23 mouse cellular contexts compared by ENCODE assay signal in genomic region chr5:131074295-131074694, GRCm38 (mm10).
DNase-seq lines count a peak whose midpoint lies in the region; ATAC-seq and TF ChIP-seq lines count a peak whose summit lies in the region.
"Had no signal": no experiment of that assay in that cellular context is flagged by ENCODE, and none has a peak within 500 bp of the region (broad histone marks: within the 10 kb centered on the region; RNA-seq: fewer than 3 reads in every experiment).

No protein-coding gene starts in this region.

- ATAC-seq in forebrain, embryonic 16.5 days: peak; percentile 58
- ATAC-seq in forebrain, embryonic 11.5 days (replicated peaks; ENCODE audit: low FRiP score): no peak
- peak; percentile 73 for ATAC-seq in forebrain, postnatal 0 days
- ATAC-seq in forebrain, embryonic 12.5 days (ENCODE audit: low FRiP score): no peak
- ATAC-seq: activated CD4-positive, CD25-positive, alpha-beta regulatory T cell, adult 4 months; CD4-positive, CD25-positive, alpha-beta regulatory T cell, adult 4 months; Patski had no signal

- no peak for TF ChIP-seq CTCF in forebrain, postnatal 0 days (IDR thresholded peaks at IDR 0.05; ENCODE audit: low read depth)
- no peak for TF ChIP-seq CTCF in layer of hippocampus, adult 2 months (conservative IDR thresholded peaks at IDR 0.05)
- TF ChIP-seq CTCF in brain, embryonic 14.5 days (IDR thresholded peaks at IDR 0.05; ENCODE audit: borderline replicate concordance, extremely low read depth, insufficient read depth, insufficient read length): no peak
- TF ChIP-seq CTCF in thymus, adult 2 months (IDR thresholded peaks at IDR 0.05; ENCODE audit: borderline replicate concordance, control insufficient read depth, extremely low read depth, insufficient read depth, low read length, poor library complexity): no peak

- H3K4me2 ChIP-seq in forebrain, embryonic 16.5 days (ENCODE audit: low read length): no peak overlapping the region
- no peak overlapping the region for H3K4me2 ChIP-seq in forebrain, embryonic 11.5 days (ENCODE audit: low read depth, low read length, severe bottlenecking)
- no peak overlapping the region for H3K4me2 ChIP-seq in forebrain, postnatal 0 days (ENCODE audit: low read depth)
- no peak overlapping the region for H3K4me2 ChIP-seq in forebrain, embryonic 12.5 days

- no peak overlapping the region for H3K9ac ChIP-seq in forebrain, embryonic 16.5 days (replicated peaks; ENCODE audit: low read depth, low read length)
- no peak overlapping the region for H3K9ac ChIP-seq in forebrain, embryonic 11.5 days (ENCODE audit: low read length)
- H3K9ac ChIP-seq in forebrain, postnatal 0 days: no peak overlapping the region
- no peak overlapping the region for H3K9ac ChIP-seq in forebrain, embryonic 12.5 days

- no peaks in the 10 kb centered on the region for H3K9me3 ChIP-seq in forebrain, embryonic 16.5 days (ENCODE audit: control insufficient read depth, low read length)
- no peaks in the 10 kb centered on the region for H3K9me3 ChIP-seq in forebrain, embryonic 11.5 days (ENCODE audit: control insufficient read depth, low read length)
- H3K9me3 ChIP-seq in forebrain, postnatal 0 days (ENCODE audit: low read length): no peaks in the 10 kb centered on the region
- 0 out of 2 replicates have a peak, but pooled peaks cover 5% of the 10 kb centered on the region for H3K9me3 ChIP-seq in forebrain, embryonic 12.5 days

- no peak for TF ChIP-seq POLR2A in brain, embryonic 14.5 days (IDR thresholded peaks at IDR 0.05; ENCODE audit: borderline replicate concordance, extremely low read depth, insufficient read depth, insufficient read length, poor library complexity, severe bottlenecking)
- no peak for TF ChIP-seq POLR2A in thymus, adult 2 months (IDR thresholded peaks at IDR 0.05; ENCODE audit: control insufficient read depth, extremely low read depth, insufficient read depth, low read length, poor library complexity)

- DNase-seq in forebrain, embryonic 11.5 days (ENCODE audit: low spot score): no peak
- DNase-seq in forebrain, postnatal 0 days: no peak
- DNase-seq in layer of hippocampus, adult 2 months (ENCODE audit: low spot score in 2 of 2): no peak
- no peak for DNase-seq in layer of hippocampus, postnatal 14 days (ENCODE audit: low spot score in 2 of 2)
- DNase-seq in brain, embryonic 14.5 days (ENCODE audit: low read depth): peak; percentile 19
- DNase-seq in thymus, adult 2 months: no peak
- DNase-seq: adrenal gland, adult 2 months; adrenal gland, adult 8-10 months; adrenal gland, postnatal 10 days; adrenal gland, postnatal 14 days; adrenal gland, postnatal 25 days; adrenal gland, postnatal 36 days; B cell, adult 2 months; cerebellum, adult 11 months; cerebellum, adult 11-12 months; cerebellum, adult 18-20 months had no signal

- no peak overlapping the region for H3K27ac ChIP-seq in forebrain, embryonic 16.5 days (ENCODE audit: low read length)
- H3K27ac ChIP-seq in forebrain, embryonic 11.5 days (ENCODE audit: low read depth, low read length): no peak overlapping the region
- H3K27ac ChIP-seq in forebrain, postnatal 0 days (ENCODE audit: low read depth, low read length): no peak overlapping the region
- H3K27ac ChIP-seq in forebrain, embryonic 12.5 days: no peak overlapping the region
- peak overlapping the region; percentile 24; the same call in 1 of the 2 replicates for H3K27ac ChIP-seq in layer of hippocampus, adult 2 months
- H3K27ac ChIP-seq in thymus, adult 2 months (ENCODE audit: control insufficient read depth, insufficient read depth, low read length): no peak overlapping the region

- H3K4me3 ChIP-seq in forebrain, embryonic 16.5 days (replicated peaks; ENCODE audit: low read length): no peak overlapping the region
- no peak overlapping the region for H3K4me3 ChIP-seq in forebrain, embryonic 11.5 days (ENCODE audit: low read depth, low read length)
- no peak overlapping the region for H3K4me3 ChIP-seq in forebrain, postnatal 0 days (ENCODE audit: low read depth, low read length)
- no peak overlapping the region for H3K4me3 ChIP-seq in forebrain, embryonic 12.5 days (replicated peaks)
- H3K4me3 ChIP-seq in layer of hippocampus, adult 2 months: no peak overlapping the region
- H3K4me3 ChIP-seq in thymus, adult 2 months (ENCODE audit: control insufficient read depth, insufficient read depth, low read length): no peak overlapping the region

- H3K27me3 ChIP-seq in forebrain, embryonic 16.5 days (replicated peaks; ENCODE audit: control insufficient read depth, insufficient read depth, low read length): no peaks in the 10 kb centered on the region
- H3K27me3 ChIP-seq in forebrain, embryonic 11.5 days (ENCODE audit: control insufficient read depth, insufficient read depth, low read length): no peaks in the 10 kb centered on the region
- H3K27me3 ChIP-seq in forebrain, postnatal 0 days (ENCODE audit: insufficient read depth, low read length): no peaks in the 10 kb centered on the region
- H3K27me3 ChIP-seq in forebrain, embryonic 12.5 days: no peaks in the 10 kb centered on the region
- no peaks in the 10 kb centered on the region for H3K27me3 ChIP-seq in thymus, adult 2 months (ENCODE audit: control insufficient read depth, insufficient read depth, low read length)
- H3K27me3 ChIP-seq: CH12.LX, Patski had no signal

- H3K4me1 ChIP-seq in forebrain, embryonic 16.5 days (replicated peaks; ENCODE audit: control insufficient read depth, insufficient read depth, low read length): no peaks in the 10 kb centered on the region
- H3K4me1 ChIP-seq in forebrain, embryonic 11.5 days (replicated peaks; ENCODE audit: control insufficient read depth, insufficient read depth, low read length): no peaks in the 10 kb centered on the region
- no peaks in the 10 kb centered on the region for H3K4me1 ChIP-seq in forebrain, postnatal 0 days (ENCODE audit: insufficient read depth)
- H3K4me1 ChIP-seq in forebrain, embryonic 12.5 days: no peaks in the 10 kb centered on the region
- H3K4me1 ChIP-seq in thymus, adult 2 months (replicated peaks; ENCODE audit: control insufficient read depth, insufficient read depth, low read length): no peaks in the 10 kb centered on the region

- no peaks in the 10 kb centered on the region for H3K36me3 ChIP-seq in forebrain, embryonic 16.5 days (ENCODE audit: control insufficient read depth, insufficient read depth)
- no peaks in the 10 kb centered on the region for H3K36me3 ChIP-seq in forebrain, embryonic 11.5 days (ENCODE audit: control insufficient read depth, insufficient read depth, low read length)
- H3K36me3 ChIP-seq in forebrain, postnatal 0 days (ENCODE audit: insufficient read depth): no peaks in the 10 kb centered on the region
- H3K36me3 ChIP-seq in forebrain, embryonic 12.5 days (replicated peaks): no peaks in the 10 kb centered on the region
- H3K36me3 ChIP-seq in thymus, adult 2 months (ENCODE audit: control insufficient read depth, insufficient read depth, low read length): no peaks in the 10 kb centered on the region
- H3K36me3 ChIP-seq: G1E had no signal

- 43% methylated on average over 4 of the region's 4 CpGs for WGBS in forebrain, embryonic 16.5 days
- WGBS in forebrain, embryonic 11.5 days: 79% methylated on average over 4 of the region's 4 CpGs
- 52% methylated on average over 4 of the region's 4 CpGs for WGBS in forebrain, postnatal 0 days
- 69% methylated on average over 4 of the region's 4 CpGs for WGBS in forebrain, embryonic 12.5 days
- WGBS in thymus, adult 2 months: 89% methylated on average over 4 of the region's 4 CpGs

Comparison
In these comparisons a context has a peak if more than half of its experiments do, and no peak if none do; other contexts are left out.
1. ATAC-seq: peak in forebrain, embryonic 16.5 days (single experiment) and forebrain, postnatal 0 days (single experiment); none in forebrain, embryonic 11.5 days (single experiment) and forebrain, embryonic 12.5 days (single experiment).